Mouse (Mus musculus): Measurements from ENCODE around the gene Lamb3. TPM values are rescaled to one million over a fixed set of nuclear protein-coding genes. Genes with fewer than 3 reads are reported as not detected.

The Lamb3 gene
- polyA plus RNA-seq, 1 experiment from 2014 or later: 0.97 TPM

DNA sequence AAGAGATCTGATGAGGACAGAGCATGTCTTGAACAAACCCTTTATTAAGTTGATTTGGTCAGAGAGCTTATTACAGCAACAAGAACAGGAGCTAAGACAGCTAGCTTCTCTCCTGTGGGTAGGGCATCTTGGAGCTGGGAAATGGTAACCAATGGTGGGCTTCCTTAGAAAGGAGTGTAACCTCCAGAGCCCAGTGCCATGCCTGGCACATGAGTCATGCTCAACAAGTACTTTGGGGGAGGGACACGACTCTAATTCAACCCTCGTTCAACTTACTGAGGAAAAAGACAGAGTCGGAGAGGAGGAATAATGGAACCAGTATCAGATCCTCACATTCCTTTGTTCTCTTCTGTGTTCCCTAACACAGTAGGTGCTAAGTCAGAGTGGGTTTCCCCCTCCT is 112.2 kb downstream of the Lamb3 start:
- H3K27me3 ChIP-seq (ENCODE audit: control insufficient read depth, insufficient read depth, low read length): no peaks in the 10 kb centered on the region
- H3K4me3 ChIP-seq (ENCODE audit: low read depth, low read length): no peak overlapping the region
- no peak overlapping the region for H3K9ac ChIP-seq (replicated peaks; ENCODE audit: low read length)
- 53% methylated on average over 3 of the region's 3 CpGs for WGBS
- no peak for DNase-seq (ENCODE audit: low spot score)
- no peak overlapping the region for H3K27ac ChIP-seq (replicated peaks; ENCODE audit: low read depth, low read length)
- ATAC-seq (replicated peaks; ENCODE audit: insufficient number of reproducible peaks, low FRiP score, low TSS enrichment, low read depth): no peak
- H3K9me3 ChIP-seq (replicated peaks; ENCODE audit: control insufficient read depth, low read length): no peaks in the 10 kb centered on the region
- H3K36me3 ChIP-seq (replicated peaks; ENCODE audit: control insufficient read depth, insufficient read depth, low read depth, low read length): no peaks in the 10 kb centered on the region
- H3K4me2 ChIP-seq (ENCODE audit: low read depth, low read length): no peak overlapping the region
- H3K4me1 ChIP-seq (ENCODE audit: control insufficient read depth, insufficient read depth, low read length): no peaks in the 10 kb centered on the region

- 84% methylated on average over 8 of the region's 8 CpGs for WGBS
- no peak overlapping the region for H3K9ac ChIP-seq (replicated peaks; ENCODE audit: low read length)
- H3K4me3 ChIP-seq (ENCODE audit: low read depth, low read length): no peak overlapping the region
- DNase-seq (ENCODE audit: low spot score) (no peak), ATAC-seq (replicated peaks; ENCODE audit: insufficient number of reproducible peaks, low FRiP score, low TSS enrichment, low read depth) (no peak)
- H3K4me1 ChIP-seq (ENCODE audit: control insufficient read depth, insufficient read depth, low read length): no peaks in the 10 kb centered on the region
- no peak overlapping the region for H3K4me2 ChIP-seq (ENCODE audit: low read depth, low read length)
- H3K27ac ChIP-seq (replicated peaks; ENCODE audit: low read depth, low read length): no peak overlapping the region
- H3K36me3 ChIP-seq (replicated peaks; ENCODE audit: control insufficient read depth, insufficient read depth, low read depth, low read length): no peaks in the 10 kb centered on the region
- H3K9me3 ChIP-seq (replicated peaks; ENCODE audit: control insufficient read depth, low read length): no peaks in the 10 kb centered on the region
- no peaks in the 10 kb centered on the region for H3K27me3 ChIP-seq (ENCODE audit: control insufficient read depth, insufficient read depth, low read length)
Observed at GRCm38 (mm10) chr1:193320398-193320797, 112.9 kb downstream of the Lamb3 start.

- Histone ChIP-seq H3K9me3 (replicated peaks; ENCODE audit: control insufficient read depth, low read length) (no peaks in the 10 kb centered on the region), H3K27me3 (ENCODE audit: control insufficient read depth, insufficient read depth, low read length) (no peaks in the 10 kb centered on the region), H3K9ac (replicated peaks; ENCODE audit: low read length) (no peak overlapping the region), H3K36me3 (replicated peaks; ENCODE audit: control insufficient read depth, insufficient read depth, low read depth, low read length) (no peaks in the 10 kb centered on the region), H3K4me1 (ENCODE audit: control insufficient read depth, insufficient read depth, low read length) (no peaks in the 10 kb centered on the region), H3K27ac (replicated peaks; ENCODE audit: low read depth, low read length) (no peak overlapping the region), H3K4me3 (ENCODE audit: low read depth, low read length) (no peak overlapping the region), H3K4me2 (ENCODE audit: low read depth, low read length) (no peak overlapping the region)
- WGBS: 90% methylated on average over 6 of the region's 6 CpGs
- DNase-seq (ENCODE audit: low spot score) (no peak), ATAC-seq (replicated peaks; ENCODE audit: insufficient number of reproducible peaks, low FRiP score, low TSS enrichment, low read depth) (0 out of 2 replicates have a peak, but pooled peaks have one; percentile 36)
Observed at GRCm38 (mm10) chr1:193323686-193324085, 116.2 kb downstream of the Lamb3 start.

DNA sequence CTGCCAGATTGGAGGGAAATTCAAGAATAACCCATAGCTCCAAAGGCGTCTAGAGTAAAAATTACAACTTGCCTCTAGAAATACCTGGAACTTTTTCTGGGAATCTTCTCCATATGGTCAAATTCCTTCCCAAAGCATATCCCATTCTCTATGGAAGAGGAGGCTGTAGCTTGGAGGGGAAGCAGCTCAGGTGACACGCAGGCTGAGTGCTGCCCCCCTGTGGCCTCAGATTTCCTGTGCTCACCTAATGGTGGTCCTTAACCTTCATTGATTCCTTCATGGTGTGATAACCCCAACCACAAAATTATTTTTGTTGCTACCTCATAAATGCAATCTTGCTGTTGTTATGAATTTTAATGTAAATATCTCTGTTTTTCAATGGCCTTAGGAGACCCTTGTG is 116.7 kb downstream of the Lamb3 start:
- Histone ChIP-seq H3K27me3 (ENCODE audit: control insufficient read depth, insufficient read depth, low read length) (no peaks in the 10 kb centered on the region), H3K9me3 (replicated peaks; ENCODE audit: control insufficient read depth, low read length) (no peaks in the 10 kb centered on the region), H3K4me2 (ENCODE audit: low read depth, low read length) (no peak overlapping the region), H3K9ac (replicated peaks; ENCODE audit: low read length) (no peak overlapping the region), H3K36me3 (replicated peaks; ENCODE audit: control insufficient read depth, insufficient read depth, low read depth, low read length) (no peaks in the 10 kb centered on the region), H3K4me1 (ENCODE audit: control insufficient read depth, insufficient read depth, low read length) (no peaks in the 10 kb centered on the region), H3K27ac (replicated peaks; ENCODE audit: low read depth, low read length) (no peak overlapping the region), H3K4me3 (ENCODE audit: low read depth, low read length) (no peak overlapping the region)
- 33% methylated on average over 2 of the region's 2 CpGs for WGBS
- no peak for ATAC-seq (replicated peaks; ENCODE audit: insufficient number of reproducible peaks, low FRiP score, low TSS enrichment, low read depth)
- peak; percentile 57 for DNase-seq (ENCODE audit: low spot score)

DNA sequence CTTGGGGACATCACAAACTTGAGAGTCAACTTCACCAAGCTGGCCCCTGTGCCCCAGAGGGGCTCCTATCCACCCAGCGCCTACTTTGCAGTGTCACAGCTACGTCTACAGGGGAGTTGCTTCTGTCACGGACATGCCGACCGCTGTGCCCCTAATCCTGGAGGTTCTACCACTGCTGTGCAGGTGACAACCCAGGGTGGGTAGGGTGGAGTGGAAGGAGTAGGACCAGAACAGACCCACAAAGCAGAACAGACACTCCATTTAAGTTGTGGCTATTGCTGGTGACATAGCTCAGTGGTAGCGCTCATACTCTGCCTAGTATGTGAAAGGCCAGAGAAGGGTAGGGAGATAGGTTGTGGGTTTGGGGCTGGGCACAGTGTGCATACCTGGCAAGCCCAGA is 118.4 kb downstream of the Lamb3 start:
- no peak for DNase-seq (ENCODE audit: low spot score)
- Histone ChIP-seq H3K4me1 (ENCODE audit: control insufficient read depth, insufficient read depth, low read length) (no peaks in the 10 kb centered on the region; the same call in 1 of the 2 replicates), H3K4me2 (ENCODE audit: low read depth, low read length) (no peak overlapping the region), H3K9ac (replicated peaks; ENCODE audit: low read length) (no peak overlapping the region), H3K9me3 (replicated peaks; ENCODE audit: control insufficient read depth, low read length) (no peaks in the 10 kb centered on the region), H3K36me3 (replicated peaks; ENCODE audit: control insufficient read depth, insufficient read depth, low read depth, low read length) (no peaks in the 10 kb centered on the region), H3K4me3 (ENCODE audit: low read depth, low read length) (no peak overlapping the region), H3K27me3 (ENCODE audit: control insufficient read depth, insufficient read depth, low read length) (no peaks in the 10 kb centered on the region), H3K27ac (replicated peaks; ENCODE audit: low read depth, low read length) (no peak overlapping the region)
- whole genome bisulfite sequencing: 86% methylated on average over 6 of the region's 6 CpGs
- no peak for ATAC-seq (replicated peaks; ENCODE audit: insufficient number of reproducible peaks, low FRiP score, low TSS enrichment, low read depth)

DNA sequence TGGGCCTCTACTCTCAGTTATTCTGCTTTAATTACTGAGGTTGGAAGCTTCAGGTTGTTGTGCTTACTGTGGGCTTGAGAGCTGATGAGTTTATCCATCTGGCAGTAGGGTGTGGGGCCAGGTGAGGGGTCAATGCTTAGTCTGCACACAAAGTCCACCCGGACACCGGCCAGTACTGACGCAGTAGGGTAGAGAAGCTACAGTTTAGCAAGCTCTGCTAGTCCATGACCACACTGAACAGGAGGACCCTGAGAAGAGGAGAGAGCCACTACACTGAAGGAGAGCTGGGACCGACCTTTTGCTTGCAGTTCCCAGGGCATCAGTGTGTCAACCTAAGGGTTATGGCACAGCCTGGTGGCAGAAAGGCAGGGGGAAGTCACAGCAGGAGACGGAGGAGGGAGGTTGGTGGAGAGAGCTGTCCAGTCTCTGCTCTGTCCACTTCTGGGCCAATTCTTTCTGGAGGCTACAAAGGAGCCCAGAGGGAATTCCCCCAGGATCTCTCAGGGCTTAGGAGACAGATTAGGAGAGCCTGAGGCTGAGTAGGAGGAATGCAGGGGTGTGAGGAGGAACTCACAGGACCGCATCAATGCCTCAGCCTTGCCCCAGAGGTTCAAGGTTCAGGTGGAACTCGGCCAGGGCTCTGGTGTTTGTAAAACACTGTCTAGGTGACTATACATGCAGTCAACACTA is 119.1 kb downstream of the Lamb3 start:
- no peaks in the 10 kb centered on the region; the same call in 1 of the 2 replicates for H3K4me1 ChIP-seq (ENCODE audit: control insufficient read depth, insufficient read depth, low read length)
- H3K27ac ChIP-seq (replicated peaks; ENCODE audit: low read depth, low read length): no peak overlapping the region
- H3K9ac ChIP-seq (replicated peaks; ENCODE audit: low read length): no peak overlapping the region
- no peak overlapping the region for H3K4me3 ChIP-seq (ENCODE audit: low read depth, low read length)
- WGBS: 73% methylated on average over 7 of the region's 7 CpGs
- no peaks in the 10 kb centered on the region for H3K27me3 ChIP-seq (ENCODE audit: control insufficient read depth, insufficient read depth, low read length)
- no peaks in the 10 kb centered on the region for H3K36me3 ChIP-seq (replicated peaks; ENCODE audit: control insufficient read depth, insufficient read depth, low read depth, low read length)
- H3K4me2 ChIP-seq (ENCODE audit: low read depth, low read length): no peak overlapping the region
- no peaks in the 10 kb centered on the region for H3K9me3 ChIP-seq (replicated peaks; ENCODE audit: control insufficient read depth, low read length)
- ATAC-seq (replicated peaks; ENCODE audit: insufficient number of reproducible peaks, low FRiP score, low TSS enrichment, low read depth) (no peak), DNase-seq (ENCODE audit: low spot score) (no peak)

DNA sequence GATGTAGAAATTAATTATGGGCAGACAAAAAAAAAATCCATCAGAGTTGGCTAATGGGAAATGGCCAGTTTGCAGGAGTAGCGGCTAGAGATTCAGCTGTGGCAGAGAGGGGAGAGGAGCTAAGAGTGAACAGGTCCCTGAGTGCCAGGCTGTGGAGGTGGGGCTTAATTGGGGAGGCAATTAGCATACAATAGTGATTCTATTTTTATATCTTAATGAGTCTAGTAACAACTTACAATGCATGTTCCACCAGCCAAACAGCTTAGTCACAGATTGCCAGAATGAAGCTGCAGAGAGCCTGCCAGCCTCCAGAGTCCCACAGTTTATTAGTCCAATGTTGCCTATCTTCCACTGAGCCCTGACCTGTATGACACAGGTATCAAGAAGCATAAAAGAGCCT is 119.7 kb downstream of the Lamb3 start:
- H3K9me3 ChIP-seq (replicated peaks; ENCODE audit: control insufficient read depth, low read length): no peaks in the 10 kb centered on the region
- DNase-seq (ENCODE audit: low spot score) (no peak), ATAC-seq (replicated peaks; ENCODE audit: insufficient number of reproducible peaks, low FRiP score, low TSS enrichment, low read depth) (no peak)
- WGBS: 88% methylated on average over 1 of the region's 1 CpGs
- no peak overlapping the region for H3K27ac ChIP-seq (replicated peaks; ENCODE audit: low read depth, low read length)
- no peaks in the 10 kb centered on the region; the same call in 1 of the 2 replicates for H3K4me1 ChIP-seq (ENCODE audit: control insufficient read depth, insufficient read depth, low read length)
- H3K36me3 ChIP-seq (replicated peaks; ENCODE audit: control insufficient read depth, insufficient read depth, low read depth, low read length): no peaks in the 10 kb centered on the region
- H3K9ac ChIP-seq (replicated peaks; ENCODE audit: low read length): no peak overlapping the region
- no peaks in the 10 kb centered on the region for H3K27me3 ChIP-seq (ENCODE audit: control insufficient read depth, insufficient read depth, low read length)
- H3K4me2 ChIP-seq (ENCODE audit: low read depth, low read length): no peak overlapping the region
- H3K4me3 ChIP-seq (ENCODE audit: low read depth, low read length): no peak overlapping the region

DNA sequence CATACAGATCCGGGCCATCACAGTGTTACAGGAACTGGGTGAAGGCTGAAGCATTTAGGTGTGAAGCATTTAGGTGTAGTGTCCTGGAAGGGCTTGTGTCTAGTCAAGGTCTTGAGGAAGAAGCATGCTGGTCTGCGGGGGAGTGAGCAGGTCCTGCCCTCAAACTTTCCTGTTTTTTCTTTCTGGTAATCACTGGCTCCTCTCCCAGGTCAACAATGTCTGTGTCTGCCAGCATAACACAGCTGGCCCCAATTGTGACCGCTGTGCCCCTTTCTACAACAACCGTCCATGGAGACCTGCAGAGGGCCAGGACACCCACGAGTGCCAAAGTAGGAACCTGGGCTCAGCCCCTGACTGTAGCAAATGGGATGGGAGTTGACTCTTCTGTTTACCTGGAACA is 120.2 kb downstream of the Lamb3 start:
- Histone ChIP-seq H3K9ac (replicated peaks; ENCODE audit: low read length) (no peak overlapping the region), H3K4me2 (ENCODE audit: low read depth, low read length) (no peak overlapping the region), H3K36me3 (replicated peaks; ENCODE audit: control insufficient read depth, insufficient read depth, low read depth, low read length) (no peaks in the 10 kb centered on the region), H3K9me3 (replicated peaks; ENCODE audit: control insufficient read depth, low read length) (no peaks in the 10 kb centered on the region), H3K27ac (replicated peaks; ENCODE audit: low read depth, low read length) (no peak overlapping the region), H3K27me3 (ENCODE audit: control insufficient read depth, insufficient read depth, low read length) (no peaks in the 10 kb centered on the region), H3K4me3 (ENCODE audit: low read depth, low read length) (no peak overlapping the region), H3K4me1 (ENCODE audit: control insufficient read depth, insufficient read depth, low read length) (no peaks in the 10 kb centered on the region; the same call in 1 of the 2 replicates)
- DNase-seq (ENCODE audit: low spot score): no peak
- ATAC-seq (replicated peaks; ENCODE audit: insufficient number of reproducible peaks, low FRiP score, low TSS enrichment, low read depth): no peak
- WGBS: 71% methylated on average over 5 of the region's 5 CpGs

All from embryonic facial prominence, embryonic 11.5 days (tissue).